Mouse (Mus musculus) forebrain, embryonic 16.5 days (tissue): ENCODE results near the gene Nr2e3. TPM values are rescaled to one million over a fixed set of nuclear protein-coding genes. Genes with fewer than 3 reads are reported as not detected.
"Not testable (repeated sequence)": the region's sequence is repeated elsewhere in the genome, so short reads cannot be mapped to it uniquely, and the experiment has no call there.

Experiments used
- ATAC-seq: fragments of 200-750 bp; cut with Nextera tagmentation; 2 replicates; pipeline ENCODE4 v1.8.0; 2017; ENCODE audit warnings: mild to moderate bottlenecking, moderate library complexity
- H3K27ac ChIP-seq: fragments of 300-500 bp; sonication (generic); 2 replicates; pipeline ENCODE4 v1.5.1; 2014; ENCODE audit warnings: low read length, control low read depth
- H3K27me3 ChIP-seq: fragments of 300-500 bp; sonication (generic); replicated peaks from 2 replicates; pipeline ENCODE4 v1.6.1; 2014; ENCODE audit warnings: low read length; ENCODE audit not compliant: control insufficient read depth, insufficient read depth
- H3K36me3 ChIP-seq: fragments of 300-500 bp; sonication (generic); 2 replicates; pipeline ENCODE4 v1.6.1; 2014; ENCODE audit not compliant: control insufficient read depth, insufficient read depth
- H3K4me1 ChIP-seq: fragments of 300-500 bp; sonication (generic); replicated peaks from 2 replicates; pipeline ENCODE4 v1.6.1; 2014; ENCODE audit warnings: low read length; ENCODE audit not compliant: control insufficient read depth, insufficient read depth
- H3K4me2 ChIP-seq: fragments of 300-500 bp; sonication (generic); 2 replicates; pipeline ENCODE4 v1.6.1; 2014; ENCODE audit warnings: mild to moderate bottlenecking, low read length, control low read depth
- H3K4me3 ChIP-seq: fragments of 300-500 bp; sonication (generic); replicated peaks from 2 replicates; pipeline ENCODE4 v1.5.1; 2014; ENCODE audit warnings: mild to moderate bottlenecking, low read length, control low read depth
- H3K9ac ChIP-seq: fragments of 300-500 bp; sonication (generic); replicated peaks from 2 replicates; pipeline ENCODE4 v1.6.1; 2014; ENCODE audit warnings: low read depth, low read length, control low read depth
- H3K9me3 ChIP-seq: fragments of 300-500 bp; sonication (generic); 2 replicates; pipeline ENCODE4 v1.6.1; 2016; ENCODE audit warnings: low read length; ENCODE audit not compliant: control insufficient read depth
- WGBS: fragments of 180-500 bp; shearing (Covaris S2); extraction: QIAGEN DNeasy Blood & Tissue Kit; methylation state at CpG from one replicate; pipeline ENCODE4 v1.1.7; 2014; 5-methylcytosine and 5-hydroxymethylcytosine counted together
- polyA plus RNA-seq: library from polyadenylated mRNA; unstranded; fragments of >200 nt; fragmentation: Nextera tagmentation; extraction: Ambion mirVana; gene quantifications from 2 replicates; pipeline ENCODE4 v1.2.1, GENCODE M21; 2015

Nr2e3 gene
- polyA plus RNA-seq, 1 experiment from 2014 or later, result not detected

GRCm38 (mm10) chr9:59969383-59969782 lies 8.9 kb upstream of the Nr2e3 start:
- no peaks in the 10 kb centered on the region for H3K4me1 ChIP-seq
- peak; percentile 80; the same call in 1 of the 2 replicates for ATAC-seq
- no peak overlapping the region for H3K27ac ChIP-seq
- no peaks in the 10 kb centered on the region for H3K36me3 ChIP-seq
- H3K4me3 ChIP-seq, result no peak overlapping the region
- no peak overlapping the region for H3K4me2 ChIP-seq
- no peaks in the 10 kb centered on the region for H3K27me3 ChIP-seq
- H3K9ac ChIP-seq, result no peak overlapping the region
- H3K9me3 ChIP-seq, result no peaks in the 10 kb centered on the region
- 29% methylated on average over 6 of the region's 6 CpGs for WGBS

GRCm38 (mm10) chr9:59965046-59965445 lies 4.6 kb upstream of the Nr2e3 start:
- Histone ChIP-seq H3K9ac (no peak overlapping the region), H3K4me1 (peaks cover 3% of the 10 kb centered on the region; the same call in 1 of the 2 replicates), H3K27ac (no peak overlapping the region), H3K9me3 (no peaks in the 10 kb centered on the region), H3K4me3 (no peak overlapping the region), H3K36me3 (no peaks in the 10 kb centered on the region), H3K27me3 (no peaks in the 10 kb centered on the region), H3K4me2 (no peak overlapping the region)
- 88% methylated on average over 10 of the region's 10 CpGs for WGBS
- ATAC-seq, result no peak

DNA sequence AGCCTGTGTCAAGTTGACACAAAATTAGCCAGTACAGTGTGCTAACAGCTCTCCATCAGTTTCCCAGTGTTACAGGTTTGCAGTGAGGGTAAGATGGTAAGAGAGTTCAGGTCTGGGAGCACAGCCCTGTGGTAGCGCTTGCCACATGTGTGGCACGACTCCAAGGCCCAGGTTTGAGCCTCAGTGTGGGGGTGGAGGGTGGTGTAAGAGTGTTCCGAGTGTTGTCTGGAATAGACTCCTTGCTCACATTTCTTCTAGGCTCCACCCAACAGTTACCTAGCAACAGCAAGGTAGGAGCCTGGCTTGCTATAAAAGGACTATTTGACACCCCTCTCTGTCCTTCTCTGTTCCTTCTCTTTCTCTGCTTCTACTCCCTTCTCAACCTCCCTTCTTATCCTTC lies 3.9 kb upstream of the Nr2e3 start:
- WGBS, result 61% methylated on average over 3 of the region's 3 CpGs

DNA sequence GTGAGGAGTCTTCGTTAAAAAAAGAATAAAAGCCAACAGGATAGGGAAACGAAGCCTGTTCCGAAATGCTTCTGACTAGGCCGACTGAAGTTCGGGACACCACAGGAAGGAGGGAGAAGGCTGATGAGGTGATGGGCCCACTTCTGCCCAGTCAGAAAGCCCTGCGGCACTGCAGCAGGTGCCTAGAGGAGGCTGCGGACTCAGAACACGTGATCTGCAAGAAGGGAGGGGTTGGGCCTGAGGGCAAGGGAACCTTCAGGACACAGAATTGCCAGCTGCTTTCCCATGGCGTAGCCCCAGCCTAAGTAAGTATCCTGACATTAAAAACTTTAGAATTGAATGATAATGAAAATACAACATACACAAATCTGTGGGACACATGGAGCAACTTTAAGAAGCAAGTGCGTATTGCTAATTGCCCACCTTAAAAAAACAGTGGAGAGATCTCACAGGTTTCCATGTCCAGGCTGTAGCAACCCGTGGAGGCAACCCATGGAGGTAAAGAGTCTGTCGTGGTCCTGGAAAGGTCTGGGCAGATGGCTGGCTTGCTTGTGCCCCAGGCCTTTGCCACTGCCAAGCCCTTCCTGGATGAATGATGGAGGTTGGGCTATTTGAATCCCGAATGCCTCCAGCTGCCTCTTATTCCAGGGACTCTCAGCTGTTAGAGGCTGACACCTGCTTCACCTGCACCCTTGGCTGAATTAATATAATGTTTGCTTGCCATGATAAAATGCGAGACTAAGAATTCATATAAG lies 919 bp upstream of the Nr2e3 start:
- Histone ChIP-seq H3K9me3 (no peaks in the 10 kb centered on the region), H3K4me1 (peaks cover 3% of the 10 kb centered on the region; the same call in 1 of the 2 replicates), H3K27me3 (no peaks in the 10 kb centered on the region), H3K4me3 (no peak overlapping the region), H3K27ac (no peak overlapping the region), H3K9ac (no peak overlapping the region), H3K36me3 (no peaks in the 10 kb centered on the region), H3K4me2 (no peak overlapping the region)
- WGBS, result 42% methylated on average over 14 of the region's 14 CpGs
- no peak for ATAC-seq

More for the DNA sequence above, 3.9 kb upstream of the Nr2e3 start:
- no peak for ATAC-seq
- Histone ChIP-seq H3K27me3 (no peaks in the 10 kb centered on the region), H3K36me3 (no peaks in the 10 kb centered on the region), H3K4me3 (no peak overlapping the region), H3K27ac (no peak overlapping the region), H3K9ac (no peak overlapping the region), H3K9me3 (no peaks in the 10 kb centered on the region), H3K4me2 (no peak overlapping the region), H3K4me1 (peaks cover 3% of the 10 kb centered on the region; the same call in 1 of the 2 replicates)

DNA sequence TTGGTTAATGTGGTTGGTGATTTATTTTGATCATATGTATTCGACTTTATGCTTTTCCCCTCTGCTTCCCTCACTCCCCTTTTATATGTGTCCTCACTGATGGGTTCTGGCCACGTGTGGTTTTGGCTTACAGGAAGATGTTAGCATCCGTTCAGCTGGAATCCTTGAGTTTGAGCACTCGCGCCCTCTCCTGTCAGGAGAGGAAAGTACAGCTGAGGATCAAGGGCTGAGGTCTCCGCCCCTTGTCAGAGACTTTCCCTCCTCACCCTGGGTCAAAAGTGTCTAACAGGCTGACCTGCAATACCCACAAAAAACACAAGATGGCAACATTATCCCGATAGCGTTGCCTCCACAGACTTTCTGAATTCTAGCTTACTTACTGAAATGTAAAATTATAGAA lies 1.2 kb downstream of the Nr2e3 start:
- H3K9ac ChIP-seq, result no peak overlapping the region
- H3K9me3 ChIP-seq, result no peaks in the 10 kb centered on the region
- H3K27me3 ChIP-seq, result no peaks in the 10 kb centered on the region
- peaks cover 3% of the 10 kb centered on the region; the same call in 1 of the 2 replicates for H3K4me1 ChIP-seq
- H3K4me2 ChIP-seq, result no peak overlapping the region
- no peak overlapping the region for H3K4me3 ChIP-seq
- no peak overlapping the region for H3K27ac ChIP-seq
- WGBS, result 2% methylated on average over 8 of the region's 8 CpGs
- no peaks in the 10 kb centered on the region for H3K36me3 ChIP-seq
- ATAC-seq, result 0 out of 2 replicates have a peak, but pooled peaks have one; percentile 12

GRCm38 (mm10) chr9:59958115-59958514 lies 2.3 kb downstream of the Nr2e3 start:
- H3K4me2 ChIP-seq, H3K4me3 ChIP-seq, H3K4me1 ChIP-seq, H3K27me3 ChIP-seq, H3K9ac ChIP-seq, ATAC-seq, H3K27ac ChIP-seq, H3K36me3 ChIP-seq, H3K9me3 ChIP-seq: not testable (repeated sequence)
- 81% methylated on average over 1 of the region's 1 CpGs for WGBS

DNA sequence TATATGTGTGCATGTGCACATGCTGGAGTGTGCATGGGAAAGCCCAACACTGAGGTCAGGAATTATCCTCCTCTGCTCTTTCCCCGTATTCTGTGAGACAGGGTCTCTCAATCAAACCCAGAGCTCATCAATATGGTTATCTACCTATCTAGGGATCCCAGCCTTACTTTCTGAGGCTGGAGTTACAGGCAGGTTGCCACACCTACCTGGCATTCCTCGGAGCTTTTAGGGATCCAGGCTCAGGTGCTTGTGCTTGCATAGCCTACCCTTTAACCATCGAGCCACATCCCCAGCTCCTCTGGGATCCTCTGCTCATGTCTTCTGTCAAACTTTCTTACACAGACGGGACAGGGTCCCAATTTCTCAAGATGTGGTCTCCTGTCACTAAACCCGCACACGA lies 4.0 kb downstream of the Nr2e3 start:
- WGBS, result 52% methylated on average over 6 of the region's 6 CpGs

GRCm38 (mm10) chr9:59955692-59956091 lies 4.8 kb downstream of the Nr2e3 start:
- H3K27me3 ChIP-seq, result no peaks in the 10 kb centered on the region
- no peak overlapping the region for H3K27ac ChIP-seq
- no peak overlapping the region for H3K9ac ChIP-seq
- no peak overlapping the region for H3K4me3 ChIP-seq
- H3K9me3 ChIP-seq, result no peaks in the 10 kb centered on the region
- ATAC-seq, result no peak
- no peaks in the 10 kb centered on the region for H3K4me1 ChIP-seq
- no peak overlapping the region for H3K4me2 ChIP-seq
- no peaks in the 10 kb centered on the region for H3K36me3 ChIP-seq
- WGBS, result 71% methylated on average over 6 of the region's 6 CpGs

More for the DNA sequence above, 4.0 kb downstream of the Nr2e3 start:
- Histone ChIP-seq H3K9me3 (no peaks in the 10 kb centered on the region), H3K27me3 (no peaks in the 10 kb centered on the region), H3K4me3 (no peak overlapping the region), H3K27ac (no peak overlapping the region), H3K36me3 (no peaks in the 10 kb centered on the region), H3K4me2 (no peak overlapping the region), H3K4me1 (peaks cover 3% of the 10 kb centered on the region; the same call in 1 of the 2 replicates), H3K9ac (no peak overlapping the region)
- no peak for ATAC-seq

DNA sequence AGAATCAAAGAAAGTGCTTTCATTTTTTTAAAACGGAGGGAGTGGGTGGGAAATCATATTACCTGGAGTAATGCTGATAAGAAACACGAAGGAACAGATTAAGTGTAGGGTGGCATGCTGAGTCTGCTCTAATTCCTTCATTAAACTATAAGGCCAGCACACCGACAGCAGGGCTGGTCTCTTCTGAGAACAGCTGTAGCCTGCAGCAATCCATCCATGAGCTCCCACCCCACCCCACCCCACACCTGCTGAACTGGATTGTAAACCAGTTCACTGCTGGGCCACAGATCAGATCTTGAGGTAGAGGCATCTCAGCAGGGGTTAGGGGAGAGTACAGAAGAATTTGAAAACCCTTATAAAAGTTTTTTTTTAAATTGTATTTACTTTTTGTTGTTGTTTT lies 5.3 kb downstream of the Nr2e3 start:
- Histone ChIP-seq H3K36me3 (no peaks in the 10 kb centered on the region), H3K9ac (no peak overlapping the region), H3K27me3 (no peaks in the 10 kb centered on the region), H3K4me3 (no peak overlapping the region), H3K9me3 (no peaks in the 10 kb centered on the region), H3K4me2 (no peak overlapping the region), H3K4me1 (no peaks in the 10 kb centered on the region), H3K27ac (no peak overlapping the region)
- 57% methylated on average over 3 of the region's 3 CpGs for WGBS
- ATAC-seq, result no peak
